Mouse (Mus musculus): ENCODE results near the gene Cdr2l. TPM values are rescaled to one million over a fixed set of nuclear protein-coding genes. Genes with fewer than 3 reads are reported as not detected.

The Cdr2l gene
- total and polyA plus RNA-seq, 3 experiments: not detected

DNA sequence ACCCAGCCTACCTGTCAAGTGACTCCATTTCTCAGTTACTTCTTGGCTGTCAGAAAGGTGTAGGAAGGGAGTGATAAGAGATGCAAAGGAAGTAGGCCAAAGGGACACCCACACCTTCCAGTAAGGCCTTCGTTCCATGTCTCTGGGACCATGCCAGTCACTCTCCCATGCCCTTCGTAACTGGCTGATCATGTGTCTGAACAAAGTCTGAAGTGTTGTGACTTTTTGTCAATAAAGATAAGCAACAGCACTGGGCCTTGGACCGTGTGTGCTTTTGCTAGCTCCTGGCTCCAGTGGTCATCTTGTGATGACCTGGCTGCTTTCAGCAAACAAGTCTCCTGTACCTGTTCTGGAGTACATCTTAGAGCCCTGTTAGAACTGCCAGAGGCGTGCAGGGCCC is 51.1 kb downstream of the Cdr2l start:
- dilution Hi-C loops (cut with MboI; ENCODE audit: extremely low pct_ligation_motif_present, extremely low pct_unique_long_range_greater_than_20kb, low sequenced_read_pairs) (no loop called here), in situ Hi-C loops (cut with MboI; ENCODE audit: low pct_ligation_motif_present, low pct_unique_long_range_greater_than_20kb, low sequenced_read_pairs) (no loop called here)
- Histone ChIP-seq H3K4me2 (ENCODE audit: insufficient read depth, low read depth, poor library complexity, severe bottlenecking) (no peak overlapping the region), H3K27ac (ENCODE audit: insufficient read depth, low read depth) (no peak overlapping the region), H3K27me3 (replicated peaks) (no peaks in the 10 kb centered on the region), H3K9me3 (replicated peaks; ENCODE audit: low read length) (no peaks in the 10 kb centered on the region), H3K9ac (ENCODE audit: insufficient read depth, low read depth) (no peak overlapping the region), H3K79me2 (replicated peaks; ENCODE audit: control insufficient read depth, extremely low read depth, insufficient read depth, poor library complexity, severe bottlenecking) (no peaks in the 10 kb centered on the region), H3K36me3 (replicated peaks in 1 of 2; ENCODE audit: control insufficient read depth in 1 of 2, insufficient read depth in 1 of 2, low read length in 1 of 2) (peaks cover 36 to 55% of the 10 kb centered on the region in 2 experiments), H3K4me1 (ENCODE audit: control insufficient read depth in 1 of 2, insufficient read depth in 2 of 2) (peaks cover 2 to 4% of the 10 kb centered on the region in 2 experiments; a peak in 3 of 4 replicates), H3K4me3 (replicated peaks in 1 of 3; ENCODE audit: low read depth in 2 of 3, low read length in 2 of 3, poor library complexity in 1 of 3) (no peak overlapping the region)
- DNase-seq (ENCODE audit: extremely low read depth): no peak
- TF ChIP-seq ZC3H11A (IDR thresholded peaks at IDR 0.05; ENCODE audit: low read depth, low read length) (no peak), KAT2A (IDR thresholded peaks at IDR 0.05; ENCODE audit: insufficient replicate concordance, low read length) (no peak), EP300 (IDR thresholded peaks at IDR 0.05; ENCODE audit: low read length) (no peak), JUN (IDR thresholded peaks at IDR 0.05; ENCODE audit: insufficient read depth, low read depth, low read length) (no peak), ZNF384 (IDR thresholded peaks at IDR 0.05; ENCODE audit: low read depth, low read length) (no peak), MAX (IDR thresholded peaks at IDR 0.05; ENCODE audit: low read length) (no peak), MXI1 (IDR thresholded peaks at IDR 0.05; ENCODE audit: low read depth, low read length) (no peak), TCF12 (IDR thresholded peaks at IDR 0.05; ENCODE audit: low read depth, low read length) (no peak), MAFK (IDR thresholded peaks at IDR 0.05; ENCODE audit: insufficient replicate concordance, low read length) (no peak), PAX5 (IDR thresholded peaks at IDR 0.05; ENCODE audit: low read length) (no peak), MEF2A (IDR thresholded peaks at IDR 0.05; ENCODE audit: borderline replicate concordance, low read depth, low read length) (no peak), GABPA (IDR thresholded peaks at IDR 0.05; ENCODE audit: insufficient replicate concordance, low read depth, low read length) (no peak)

- in situ Hi-C loops (cut with MboI; ENCODE audit: low pct_ligation_motif_present, low pct_unique_long_range_greater_than_20kb, low sequenced_read_pairs): no loop called here
- Histone ChIP-seq H3K4me3 (replicated peaks in 1 of 3; ENCODE audit: low read depth in 2 of 3, low read length in 2 of 3, poor library complexity in 1 of 3) (no peak overlapping the region), H3K9ac (ENCODE audit: insufficient read depth, low read depth) (no peak overlapping the region), H3K4me1 (ENCODE audit: control insufficient read depth in 1 of 2, insufficient read depth in 2 of 2) (no peaks in the 10 kb centered on the region), H3K79me2 (replicated peaks; ENCODE audit: control insufficient read depth, extremely low read depth, insufficient read depth, poor library complexity, severe bottlenecking) (no peaks in the 10 kb centered on the region), H3K36me3 (replicated peaks in 1 of 2; ENCODE audit: control insufficient read depth in 1 of 2, insufficient read depth in 1 of 2, low read length in 1 of 2) (peaks cover 36 to 50% of the 10 kb centered on the region in 2 experiments), H3K27ac (ENCODE audit: insufficient read depth, low read depth) (no peak overlapping the region), H3K27me3 (replicated peaks) (no peaks in the 10 kb centered on the region), H3K9me3 (replicated peaks; ENCODE audit: low read length) (no peaks in the 10 kb centered on the region), H3K4me2 (ENCODE audit: insufficient read depth, low read depth, poor library complexity, severe bottlenecking) (no peak overlapping the region)
- TF ChIP-seq JUN (IDR thresholded peaks at IDR 0.05; ENCODE audit: insufficient read depth, low read depth, low read length): no peak
- TF ChIP-seq KAT2A (IDR thresholded peaks at IDR 0.05; ENCODE audit: insufficient replicate concordance, low read length): no peak
- TF ChIP-seq ZC3H11A (IDR thresholded peaks at IDR 0.05; ENCODE audit: low read depth, low read length): no peak
- no peak for TF ChIP-seq USF1 (IDR thresholded peaks at IDR 0.05; ENCODE audit: low read depth, low read length)
- TF ChIP-seq UBTF (IDR thresholded peaks at IDR 0.05; ENCODE audit: low read depth, low read length): no peak
- TF ChIP-seq POLR2AphosphoS2 (IDR thresholded peaks at IDR 0.05; ENCODE audit: low read depth, low read length): no peak
- TF ChIP-seq MAZ (IDR thresholded peaks at IDR 0.05; ENCODE audit: low read depth, low read length): no peak
- no peak for TF ChIP-seq IRF4 (IDR thresholded peaks at IDR 0.05; ENCODE audit: low read depth, low read length)
- TF ChIP-seq MXI1 (IDR thresholded peaks at IDR 0.05; ENCODE audit: low read depth, low read length): no peak
- no peak for TF ChIP-seq JUND (conservative IDR thresholded peaks at IDR 0.05; ENCODE audit: low read depth, low read length)
- TF ChIP-seq CHD2 (IDR thresholded peaks at IDR 0.05; ENCODE audit: low read length): no peak
- no peak for TF ChIP-seq ZNF384 (IDR thresholded peaks at IDR 0.05; ENCODE audit: low read depth, low read length)
- no peak for TF ChIP-seq ZMIZ1 (IDR thresholded peaks at IDR 0.05; ENCODE audit: low read depth, low read length)
- TF ChIP-seq MAX (IDR thresholded peaks at IDR 0.05; ENCODE audit: low read length): no peak
- no peak for TF ChIP-seq ELF1 (IDR thresholded peaks at IDR 0.05; ENCODE audit: low read depth, low read length)
- TF ChIP-seq E2F4 (IDR thresholded peaks at IDR 0.05; ENCODE audit: insufficient replicate concordance, low read depth, low read length): no peak
- TF ChIP-seq CHD1 (IDR thresholded peaks at IDR 0.05; ENCODE audit: low read depth, low read length): no peak
- DNase-seq (ENCODE audit: extremely low read depth): no peak
- dilution Hi-C loops (cut with MboI; ENCODE audit: extremely low pct_ligation_motif_present, extremely low pct_unique_long_range_greater_than_20kb, low sequenced_read_pairs): no loop called here
These were observed 51.6 kb downstream of the Cdr2l start for GRCm38 (mm10) chr11:115433342-115433741.
